In the genomic region with DNA sequence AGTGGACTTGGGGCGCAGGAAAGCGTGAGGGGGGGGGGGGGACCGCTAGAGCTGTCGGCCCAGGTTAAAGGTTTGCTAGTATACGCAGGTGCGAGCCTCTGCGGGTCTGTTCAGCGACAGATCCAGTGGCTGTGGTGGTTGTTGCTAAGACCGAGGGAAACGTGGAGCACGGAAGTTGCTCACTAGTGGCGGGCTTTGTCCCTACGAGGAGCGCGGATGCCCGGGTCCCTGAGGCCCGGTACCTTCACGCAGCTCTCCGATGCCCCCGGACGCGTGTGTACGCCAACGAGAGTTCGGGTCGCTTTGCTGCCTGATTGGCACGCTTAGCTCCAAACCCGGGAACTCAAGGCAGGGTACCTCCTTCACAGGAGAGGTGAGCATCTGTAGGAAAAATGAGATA, we compare ENCODE assay signal across 9 mouse cellular contexts. TPM values are rescaled to one million over a fixed set of nuclear protein-coding genes. Genes with fewer than 3 reads are reported as not detected.
DNase-seq lines count a peak whose midpoint lies in the region; ATAC-seq lines count a peak whose summit lies in the region.
"Had no signal": no experiment of that assay in that cellular context is flagged by ENCODE, and none has a peak within 500 bp of the region (broad histone marks: within the 10 kb centered on the region; RNA-seq: fewer than 3 reads in every experiment).

No protein-coding gene starts in this region.

- peaks cover 25% of the 10 kb centered on the region for H3K4me1 ChIP-seq in heart, embryonic 12.5 days (replicated peaks)
- H3K4me1 ChIP-seq in forebrain, embryonic 16.5 days (replicated peaks; ENCODE audit: control insufficient read depth, insufficient read depth, low read length), result peaks cover 18% of the 10 kb centered on the region

- H3K79me2 ChIP-seq in macrophage (ENCODE audit: inconsistent target), result peaks cover 45% of the 10 kb centered on the region

- H3K4me2 ChIP-seq in heart, embryonic 12.5 days, result peak overlapping the region; percentile 94
- peak overlapping the region; percentile 99 for H3K4me2 ChIP-seq in forebrain, embryonic 16.5 days (ENCODE audit: low read length)

- no peaks in the 10 kb centered on the region for H3K9me3 ChIP-seq in heart, embryonic 12.5 days (replicated peaks)
- no peaks in the 10 kb centered on the region for H3K9me3 ChIP-seq in forebrain, embryonic 16.5 days (ENCODE audit: control insufficient read depth, low read length)

- peak overlapping the region; percentile 55 for H3K4me3 ChIP-seq in heart, embryonic 12.5 days
- peak overlapping the region; percentile 67 for H3K4me3 ChIP-seq in forebrain, embryonic 16.5 days (replicated peaks; ENCODE audit: low read length)
- H3K4me3 ChIP-seq in macrophage (ENCODE audit: inconsistent target), result peak overlapping the region; percentile 42

- no peaks in the 10 kb centered on the region for H3K36me3 ChIP-seq in heart, embryonic 12.5 days
- no peaks in the 10 kb centered on the region for H3K36me3 ChIP-seq in forebrain, embryonic 16.5 days (ENCODE audit: control insufficient read depth, insufficient read depth)
- H3K36me3 ChIP-seq in macrophage (ENCODE audit: inconsistent target), result no peaks in the 10 kb centered on the region

- DNase-seq in heart, adult 18-20 months, result no peak
- peak; percentile 58 for DNase-seq in MN1 (ENCODE audit: low spot score)
- DNase-seq in thymus, postnatal 4 days, result peak; percentile 64
- DNase-seq in gastrocnemius, adult 18-20 months (ENCODE audit: low spot score), result no peak
- DNase-seq in Muller cell, postnatal 12 days (ENCODE audit: inconsistent ontology term), result no peak

- no peak for ATAC-seq in heart, embryonic 12.5 days (ENCODE audit: insufficient number of reproducible peaks, low FRiP score)
- peak; percentile 50 for ATAC-seq in forebrain, embryonic 16.5 days

- WGBS in heart, embryonic 12.5 days, result 2% methylated on average over 28 of the region's 28 CpGs
- under 1% methylated on average over 26 of the region's 28 CpGs for WGBS in forebrain, embryonic 16.5 days
- 6% methylated on average over 28 of the region's 28 CpGs for WGBS in macrophage (ENCODE audit: missing documents)

- no peak overlapping the region for H3K27ac ChIP-seq in heart, embryonic 12.5 days (ENCODE audit: poor library complexity, severe bottlenecking)
- H3K27ac ChIP-seq in forebrain, embryonic 16.5 days (ENCODE audit: low read length), result no peak overlapping the region
- H3K27ac ChIP-seq in macrophage, result no peak overlapping the region

- peaks cover 35% of the 10 kb centered on the region for H3K27me3 ChIP-seq in heart, embryonic 12.5 days (replicated peaks)
- peaks cover 7% of the 10 kb centered on the region; the same call in 1 of the 2 replicates for H3K27me3 ChIP-seq in forebrain, embryonic 16.5 days (replicated peaks; ENCODE audit: control insufficient read depth, insufficient read depth, low read length)

- peak overlapping the region; percentile 59 for H3K9ac ChIP-seq in heart, embryonic 12.5 days
- peak overlapping the region; percentile 58 for H3K9ac ChIP-seq in forebrain, embryonic 16.5 days (replicated peaks; ENCODE audit: low read depth, low read length)

RNA-seq across cellular contexts. Expression of gene Slco4a1, which starts 0.7 kb away (rescaled TPM):
- polyA plus RNA-seq in heart, embryonic 12.5 days (2016; fragmentation: Nextera tagmentation; extraction: Ambion mirVana), result 0.51 and 0.67 TPM in 2 replicates
- total RNA-seq in heart, adult 18-20 months (2021), result under 1 TPM in 1 of 2 experiments, not detected in 1; 0.23 TPM
- polyA plus RNA-seq in forebrain, embryonic 16.5 days (2015; fragmentation: Nextera tagmentation; extraction: Ambion mirVana), result 1.3 and 1.5 TPM in 2 replicates
- total RNA-seq in macrophage (2018; cell fraction: chromatin; rRNA removed), result 10 to 100 TPM in 4 of 26 experiments, 1 to 10 TPM in 13, under 1 TPM in 4, not detected in 5; 0.31 to 41.1 (median 1.6) TPM
- 1 to 10 TPM in 5 of 26 experiments, under 1 TPM in 21; 0.05 to 4.9 (median 0.24) TPM for total RNA-seq in macrophage (2018; cell fraction: cytosol; rRNA removed)
- total RNA-seq in macrophage (2018; cell fraction: nucleus; rRNA removed), result 10 to 100 TPM in 4 of 26 experiments, 1 to 10 TPM in 20, under 1 TPM in 2; 0.37 to 37.5 (median 3.9) TPM
- 0.09 to 0.52 TPM (median 0.23 TPM) in 3 replicates for polyA plus RNA-seq in macrophage (2018)
- not detected for total RNA-seq in gastrocnemius, adult 18-20 months (2021)

RNA-seq across cellular contexts. Expression of gene Ntsr1, which starts 43.1 kb away (rescaled TPM):
- 0.80 and 0.94 TPM in 2 replicates for polyA plus RNA-seq in heart, embryonic 12.5 days (2016; fragmentation: Nextera tagmentation; extraction: Ambion mirVana)
- not detected for total RNA-seq in heart, adult 18-20 months (2021)
- polyA plus RNA-seq in forebrain, embryonic 16.5 days (2015; fragmentation: Nextera tagmentation; extraction: Ambion mirVana), result 13.2 and 13.4 TPM in 2 replicates
- not detected for total RNA-seq in macrophage (2018; cell fraction: chromatin; rRNA removed)
- total RNA-seq in macrophage (2018; cell fraction: cytosol; rRNA removed), result not detected
- total RNA-seq in macrophage (2018; cell fraction: nucleus; rRNA removed), result not detected
- polyA plus RNA-seq in macrophage (2018), result not detected in 3 replicates
- total RNA-seq in gastrocnemius, adult 18-20 months (2021), result not detected
- total RNA-seq: hematopoietic stem cell, adult 5-6 weeks had no signal

Comparison
In these comparisons a context has a peak if more than half of its experiments do, and no peak if none do; other contexts are left out.
1. DNase-seq: peak in MN1 (single experiment) and thymus, postnatal 4 days (single experiment); none in heart, adult 18-20 months (0 of 2), gastrocnemius, adult 18-20 months (single experiment) and Muller cell, postnatal 12 days (single experiment).
2. Peak in every context shown above with its lines, with median percentiles within 50 percentile points of each other: H3K4me3 ChIP-seq.